Mouse (Mus musculus) limb, embryonic 10.5 days (tissue): ENCODE data around the gene Dnmbp. TPM values are rescaled to one million over a fixed set of nuclear protein-coding genes. Genes with fewer than 3 reads are reported as not detected.

Source experiments
- DNase-seq: peaks from one replicate; pipeline ENCODE4 v3.0.0-alpha.2; 2017; ENCODE audit warnings: low spot score
- H3K27ac ChIP-seq: fragments of 300-500 bp; sonication (generic); 2 replicates; pipeline ENCODE4 v1.5.1; 2016; ENCODE audit warnings: mild to moderate bottlenecking
- H3K27me3 ChIP-seq: fragments of 300-500 bp; sonication (generic); 2 replicates; pipeline ENCODE4 v1.6.1; 2016; ENCODE audit warnings: low read depth, mild to moderate bottlenecking; ENCODE audit not compliant: poor library complexity, severe bottlenecking
- H3K36me3 ChIP-seq: fragments of 300-500 bp; sonication (generic); 2 replicates; pipeline ENCODE4 v1.6.1; 2016; ENCODE audit warnings: mild to moderate bottlenecking, moderate library complexity
- H3K4me1 ChIP-seq: fragments of 300-500 bp; sonication (generic); 2 replicates; pipeline ENCODE4 v1.6.1; 2016
- H3K4me3 ChIP-seq: fragments of 300-500 bp; sonication (generic); 2 replicates; pipeline ENCODE4 v1.5.1; 2016; ENCODE audit warnings: mild to moderate bottlenecking, moderate library complexity
- H3K9me3 ChIP-seq: fragments of 300-500 bp; sonication (generic); replicated peaks from 2 replicates; pipeline ENCODE4 v1.6.1; 2016; ENCODE audit warnings: mild to moderate bottlenecking
- WGBS: fragments of 180-500 bp; shearing (Covaris S2); methylation state at CpG from one replicate; pipeline ENCODE4 v1.1.7; 2016; 5-methylcytosine and 5-hydroxymethylcytosine counted together
- polyA plus RNA-seq: library from polyadenylated mRNA; unstranded; fragments of >200 nt; fragmentation: Nextera tagmentation; extraction: Ambion mirVana; gene quantifications from 2 replicates; pipeline ENCODE4 v1.2.1, GENCODE M21; 2016

Gene Dnmbp
- polyA plus RNA-seq, 1 experiment from 2014 or later: 22.0 TPM

GRCm38 (mm10) chr19:43843184-43843583 is 96.8 kb downstream of the Dnmbp start:
- Histone ChIP-seq H3K27me3 (no peaks in the 10 kb centered on the region), H3K36me3 (peaks cover 37% of the 10 kb centered on the region), H3K4me1 (peaks cover 8% of the 10 kb centered on the region), H3K4me3 (no peak overlapping the region), H3K27ac (no peak overlapping the region), H3K9me3 (no peaks in the 10 kb centered on the region)
- no peak for DNase-seq
- 87% methylated on average over 9 of the region's 9 CpGs for WGBS

- H3K27ac ChIP-seq: no peak overlapping the region
- peak; percentile 78 for DNase-seq
- H3K36me3 ChIP-seq: no peaks in the 10 kb centered on the region
- no peaks in the 10 kb centered on the region; the same call in 1 of the 2 replicates for H3K27me3 ChIP-seq
- WGBS: 35% methylated on average over 21 of the region's 21 CpGs
- H3K9me3 ChIP-seq: no peaks in the 10 kb centered on the region
- H3K4me1 ChIP-seq: peaks cover 4% of the 10 kb centered on the region
- H3K4me3 ChIP-seq: no peak overlapping the region
Observed at GRCm38 (mm10) chr19:43832425-43833069, 107.4 kb downstream of the Dnmbp start.

- no peaks in the 10 kb centered on the region for H3K27me3 ChIP-seq
- no peak overlapping the region for H3K4me3 ChIP-seq
- 85% methylated on average over 8 of the region's 8 CpGs for WGBS
- no peaks in the 10 kb centered on the region for H3K9me3 ChIP-seq
- no peak for DNase-seq
- no peak overlapping the region for H3K27ac ChIP-seq
- no peaks in the 10 kb centered on the region; the same call in 1 of the 2 replicates for H3K4me1 ChIP-seq
- H3K36me3 ChIP-seq: no peaks in the 10 kb centered on the region
Observed at GRCm38 (mm10) chr19:43826855-43827254, 113.1 kb downstream of the Dnmbp start.

- no peak for DNase-seq
- H3K9me3 ChIP-seq: no peaks in the 10 kb centered on the region
- no peaks in the 10 kb centered on the region for H3K27me3 ChIP-seq
- H3K27ac ChIP-seq: no peak overlapping the region
- H3K36me3 ChIP-seq: no peaks in the 10 kb centered on the region
- WGBS: 80% methylated on average over 14 of the region's 14 CpGs
- no peak overlapping the region for H3K4me3 ChIP-seq
- no peaks in the 10 kb centered on the region for H3K4me1 ChIP-seq
Observed at GRCm38 (mm10) chr19:43815661-43816414, 124.2 kb downstream of the Dnmbp start.

GRCm38 (mm10) chr19:43813315-43813714 is 126.7 kb downstream of the Dnmbp start:
- no peaks in the 10 kb centered on the region for H3K9me3 ChIP-seq
- no peaks in the 10 kb centered on the region for H3K36me3 ChIP-seq
- WGBS: 87% methylated on average over 10 of the region's 10 CpGs
- no peaks in the 10 kb centered on the region for H3K27me3 ChIP-seq
- DNase-seq: no peak
- H3K27ac ChIP-seq: no peak overlapping the region
- H3K4me1 ChIP-seq: no peaks in the 10 kb centered on the region
- no peak overlapping the region for H3K4me3 ChIP-seq

- no peaks in the 10 kb centered on the region for H3K27me3 ChIP-seq
- DNase-seq: no peak
- no peak overlapping the region for H3K27ac ChIP-seq
- no peaks in the 10 kb centered on the region for H3K9me3 ChIP-seq
- 94% methylated on average over 4 of the region's 4 CpGs for WGBS
- no peak overlapping the region for H3K4me3 ChIP-seq
- H3K36me3 ChIP-seq: no peaks in the 10 kb centered on the region
- no peaks in the 10 kb centered on the region for H3K4me1 ChIP-seq
Observed at GRCm38 (mm10) chr19:43811419-43811818, 128.6 kb downstream of the Dnmbp start.

- Histone ChIP-seq H3K4me1 (no peaks in the 10 kb centered on the region), H3K4me3 (no peak overlapping the region), H3K27ac (no peak overlapping the region), H3K36me3 (no peaks in the 10 kb centered on the region), H3K9me3 (no peaks in the 10 kb centered on the region), H3K27me3 (no peaks in the 10 kb centered on the region)
- 46% methylated on average over 4 of the region's 4 CpGs for WGBS
- no peak for DNase-seq
Observed at GRCm38 (mm10) chr19:43809331-43809730, 130.7 kb downstream of the Dnmbp start.

- DNase-seq: no peak
- 89% methylated on average over 10 of the region's 10 CpGs for WGBS
- H3K36me3 ChIP-seq: no peaks in the 10 kb centered on the region
Observed at GRCm38 (mm10) chr19:43803866-43804265, 136.1 kb downstream of the Dnmbp start.

GRCm38 (mm10) chr19:43801427-43802051 is 138.5 kb downstream of the Dnmbp start:
- no peaks in the 10 kb centered on the region for H3K4me1 ChIP-seq
- no peaks in the 10 kb centered on the region for H3K36me3 ChIP-seq
- no peak overlapping the region for H3K4me3 ChIP-seq
- H3K9me3 ChIP-seq: no peaks in the 10 kb centered on the region
- DNase-seq: no peak
- H3K27me3 ChIP-seq: no peaks in the 10 kb centered on the region
- H3K27ac ChIP-seq: no peak overlapping the region
- 85% methylated on average over 9 of the region's 9 CpGs for WGBS

More at GRCm38 (mm10) chr19:43803866-43804265, 136.1 kb downstream of the Dnmbp start:
- Histone ChIP-seq H3K4me3 (no peak overlapping the region), H3K27me3 (no peaks in the 10 kb centered on the region), H3K9me3 (no peaks in the 10 kb centered on the region), H3K27ac (no peak overlapping the region), H3K4me1 (no peaks in the 10 kb centered on the region)

- DNase-seq: no peak
- H3K9me3 ChIP-seq: no peaks in the 10 kb centered on the region
- H3K27me3 ChIP-seq: no peaks in the 10 kb centered on the region
- WGBS: 82% methylated on average over 5 of the region's 5 CpGs
- H3K4me3 ChIP-seq: no peak overlapping the region
- H3K36me3 ChIP-seq: no peaks in the 10 kb centered on the region
- no peak overlapping the region for H3K27ac ChIP-seq
- no peaks in the 10 kb centered on the region for H3K4me1 ChIP-seq
Observed at GRCm38 (mm10) chr19:43797216-43797615, 142.8 kb downstream of the Dnmbp start.

Other genes starting within 250 kb of the Dnmbp start
- 12.3 and 13.1 TPM in 2 replicates for gene Cutc, start 187.2 kb downstream of the Dnmbp start, polyA plus RNA-seq
- gene Cox15, start 187.2 kb downstream of the Dnmbp start, polyA plus RNA-seq: 14.6 and 15.4 TPM in 2 replicates
- 0.26 TPM in 1 of 2 replicates, not detected in the other for gene Abcc2, start 158.0 kb downstream of the Dnmbp start, polyA plus RNA-seq
- 0.10 TPM in 1 of 2 replicates, not detected in the other for gene Cpn1, start 46.4 kb upstream of the Dnmbp start, polyA plus RNA-seq
- not detected in 2 replicates for gene Cyp2c23, start 89.0 kb upstream of the Dnmbp start, polyA plus RNA-seq
- 20.7 and 22.6 TPM in 2 replicates for gene Erlin1, start 129.6 kb upstream of the Dnmbp start, polyA plus RNA-seq
- 35.9 and 48.2 TPM in 2 replicates for gene Chuk, start 167.3 kb upstream of the Dnmbp start, polyA plus RNA-seq
- gene Cwf19l1, start 195.7 kb upstream of the Dnmbp start, polyA plus RNA-seq: 41.2 and 46.9 TPM in 2 replicates
- 105 and 113 TPM in 2 replicates for gene Bloc1s2, start 206.3 kb upstream of the Dnmbp start, polyA plus RNA-seq